In the genomic region with DNA sequence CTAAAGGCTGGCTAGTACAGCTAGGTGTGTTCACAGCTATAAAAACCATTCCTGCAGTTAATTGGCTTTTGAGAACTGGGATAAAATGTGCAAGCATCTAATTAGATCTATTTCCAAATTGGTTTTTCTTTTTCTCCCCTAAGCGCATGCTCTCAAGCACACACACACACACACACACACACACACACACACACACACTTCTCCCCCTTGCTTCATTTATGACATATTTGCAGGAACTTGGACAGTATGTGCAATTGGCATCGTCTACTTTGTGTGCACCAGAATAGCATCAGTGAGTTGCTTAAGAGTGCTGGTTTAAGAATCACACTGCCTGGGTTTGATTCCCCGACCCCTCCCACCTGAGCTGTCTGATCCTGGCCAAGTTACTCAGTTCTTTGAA, we compare ENCODE assay signal across 12 mouse cellular contexts.
A peak's percentile ranks its signal among the peaks of the same experiment; 100 is the strongest.
DNase-seq lines count a peak whose midpoint lies in the region.
"Had no signal": no experiment of that assay in that cellular context is flagged by ENCODE, and none has a peak within 500 bp of the region (broad histone marks: within the 10 kb centered on the region; RNA-seq: fewer than 3 reads in every experiment).

No protein-coding gene starts in this region.

- H3K4me3 ChIP-seq in heart, embryonic 10.5 days = no peak overlapping the region
- H3K4me3 ChIP-seq: heart, embryonic 13.5 days; left cerebral cortex, adult 2 months; limb, embryonic 15.5 days had no signal

- H3K27ac ChIP-seq in heart, embryonic 10.5 days = no peak overlapping the region
- H3K27ac ChIP-seq: heart, embryonic 13.5 days; left cerebral cortex, adult 2 months; limb, embryonic 15.5 days had no signal

- H3K4me1 ChIP-seq in heart, embryonic 10.5 days = 0 out of 2 replicates have a peak, but pooled peaks cover 3% of the 10 kb centered on the region

- H3K9me3 ChIP-seq in heart, embryonic 10.5 days = no peaks in the 10 kb centered on the region
- H3K9me3 ChIP-seq: heart, embryonic 13.5 days; limb, embryonic 15.5 days had no signal

- peak; percentile 77 for DNase-seq in heart, adult 11 months
- DNase-seq in heart, embryonic 10.5 days (ENCODE audit: low spot score) = no peak
- DNase-seq in lung, postnatal 14 days = peak; percentile 4
- no peak for DNase-seq in lung, postnatal 10 days
- peak; percentile 32 for DNase-seq in brain, embryonic 18.5 days (ENCODE audit: low read depth, low spot score)
- DNase-seq in layer of hippocampus, postnatal 10 days (ENCODE audit: low spot score in 2 of 2) = peak; percentile 20 to 29
- no peak for DNase-seq in gastrocnemius, postnatal 36 days
- no peak for DNase-seq in testis, postnatal 10 days (ENCODE audit: low spot score)
- DNase-seq: lung, embryonic 14.5 days had no signal

- WGBS in heart, embryonic 10.5 days = 82% methylated on average over 3 of the region's 3 CpGs

- intact Hi-C loops in gastrocnemius, postnatal 36 days (cut with DNase I) = no loop called here

- no peaks in the 10 kb centered on the region for H3K27me3 ChIP-seq in heart, embryonic 10.5 days (ENCODE audit: insufficient read depth, poor library complexity, severe bottlenecking)
- H3K27me3 ChIP-seq: heart, embryonic 13.5 days; limb, embryonic 15.5 days had no signal

- no peaks in the 10 kb centered on the region for H3K36me3 ChIP-seq in heart, embryonic 10.5 days
- H3K36me3 ChIP-seq: heart, embryonic 13.5 days; limb, embryonic 15.5 days had no signal

Comparison
In these comparisons a context has a peak if more than half of its experiments do, and no peak if none do; other contexts are left out.
1. DNase-seq: peak in heart, adult 11 months (single experiment), lung, postnatal 14 days (single experiment), brain, embryonic 18.5 days (single experiment) and layer of hippocampus, postnatal 10 days (2 of 2); none in heart, embryonic 10.5 days (single experiment), lung, postnatal 10 days (single experiment), gastrocnemius, postnatal 36 days (0 of 2) and testis, postnatal 10 days (single experiment).